Mouse (Mus musculus): ENCODE results near the gene Ap2s1. TPM values are rescaled to one million over a fixed set of nuclear protein-coding genes. Genes with fewer than 3 reads are reported as not detected.

Ap2s1 gene
- total RNA-seq, 2 experiments from 2014 or later, result 127 to 129 TPM

Other genes starting within 250 kb of the Ap2s1 start
- gene Arhgap35, start 123.4 kb upstream of the Ap2s1 start, total RNA-seq (2021), result 10 to 100 TPM; 71.9 to 74.5 TPM
- gene Ceacam15, start 62.7 kb upstream of the Ap2s1 start, total RNA-seq (2021), result under 1 TPM; 0.38 to 0.64 TPM
- gene Ceacam9, start 16.5 kb upstream of the Ap2s1 start, total RNA-seq (2021), result not detected
- 10 to 100 TPM; 28.4 to 28.7 TPM for gene Slc1a5, start 42.9 kb downstream of the Ap2s1 start, total RNA-seq (2021)
- gene Strn4, start 77.5 kb downstream of the Ap2s1 start, total RNA-seq (2021), result 10 to 100 TPM; 87.0 to 99.9 TPM
- 10 to 100 TPM; 45.0 to 49.2 TPM for gene Fkrp, start 78.3 kb downstream of the Ap2s1 start, total RNA-seq (2021)
- gene Prkd2, start 104.5 kb downstream of the Ap2s1 start, total RNA-seq (2021), result 10 to 100 TPM; 23.0 to 23.4 TPM
- gene Dact3, start 136.9 kb downstream of the Ap2s1 start, total RNA-seq (2021), result 10 to 100 TPM; 45.2 to 48.6 TPM
- 1 to 10 TPM; 1.4 to 1.8 TPM for gene Gng8, start 153.4 kb downstream of the Ap2s1 start, total RNA-seq (2021)
- 1 to 10 TPM; 1.9 to 2.7 TPM for gene Ptgir, start 168.1 kb downstream of the Ap2s1 start, total RNA-seq (2021)
- 100 to 1,000 TPM; 309 to 310 TPM for gene Calm3, start 185.7 kb downstream of the Ap2s1 start, total RNA-seq (2021)
- 1 to 10 TPM; 6.3 to 7.3 TPM for gene Pnmal2, start 206.3 kb downstream of the Ap2s1 start, total RNA-seq (2021)
- gene Pnmal1, start 221.3 kb downstream of the Ap2s1 start, total RNA-seq (2021), result not detected
- gene Gm42372, start 244.7 kb downstream of the Ap2s1 start, total RNA-seq (2021), result under 1 TPM in 1 of 2 experiments, not detected in 1; 0.05 TPM

All from heart, postnatal 4 days (tissue).